Mouse (Mus musculus) heart, adult 2 months (tissue): ENCODE measurements around the gene 9530077C05Rik.

Experiments
- CTCF ChIP-seq: fragments of 200-600 bp; IDR thresholded peaks from 2 replicates; pipeline ENCODE4 v1.8.1; 2022; ENCODE audit warnings: antibody characterized with exemption, mild to moderate bottlenecking, moderate library complexity
- EP300 ChIP-seq: fragments of 200-500 bp; IDR thresholded peaks from 2 replicates; pipeline ENCODE4 v1.6.1; 2011; ENCODE audit warnings: low read depth, low read length, control low read depth; ENCODE audit not compliant: insufficient read depth
- POLR2A ChIP-seq: fragments of 200-500 bp; IDR thresholded peaks from 2 replicates; pipeline ENCODE4 v1.6.1; 2011; ENCODE audit warnings: mild to moderate bottlenecking, low read depth, low read length, control low read depth; ENCODE audit not compliant: insufficient read depth

DNA sequence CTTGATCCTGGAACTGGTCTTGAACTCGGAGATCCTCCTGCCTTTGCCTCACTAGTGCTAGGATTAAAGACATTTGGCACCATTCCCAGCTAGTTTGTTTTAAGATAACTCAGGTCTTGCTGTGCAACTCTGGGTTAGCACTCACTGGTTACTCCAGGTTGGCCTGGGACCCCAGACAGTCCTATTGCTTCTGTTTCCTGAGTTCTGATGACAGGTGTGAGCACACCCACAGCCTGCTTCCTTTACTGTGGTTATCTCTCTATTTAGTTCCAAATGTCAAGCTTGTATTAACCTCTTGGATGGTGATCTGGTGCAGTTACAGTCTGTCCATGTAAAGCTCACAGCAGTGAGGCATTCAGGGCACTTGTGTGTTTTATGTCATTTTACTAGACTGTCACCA is 12.2 kb downstream of the 9530077C05Rik start:
- no peak for TF ChIP-seq POLR2A
- no peak for TF ChIP-seq EP300
- TF ChIP-seq CTCF, result no peak
